Mouse (Mus musculus) brown adipose tissue, adult 24 weeks (tissue): Measurements from ENCODE around the gene Fam205a3. TPM values are rescaled to one million over a fixed set of nuclear protein-coding genes. Genes with fewer than 3 reads are reported as not detected.
"Not testable (repeated sequence)": the region's sequence is repeated elsewhere in the genome, so short reads cannot be mapped to it uniquely, and the experiment has no call there.

Experiments
- H3K27ac ChIP-seq: fragments of 200-500 bp; replicated peaks from 2 replicates; pipeline ENCODE4 v1.5.1; 2012; ENCODE audit warnings: low read depth, mild to moderate bottlenecking, low read length
- H3K4me1 ChIP-seq: fragments of 200-500 bp; 2 replicates; pipeline ENCODE4 v1.6.1; 2012; ENCODE audit warnings: low read length, mixed read lengths; ENCODE audit not compliant: control insufficient read depth, insufficient read depth, insufficient read length
- H3K4me3 ChIP-seq: fragments of 200-500 bp; 2 replicates; pipeline ENCODE4 v1.5.1; 2012; ENCODE audit warnings: low read depth, mild to moderate bottlenecking, low read length, moderate library complexity; ENCODE audit not compliant: insufficient read depth
- polyA plus RNA-seq: library from polyadenylated mRNA; stranded (reverse); fragments of >200 nt; gene quantifications from 2 replicates; pipeline ENCODE4 v1.2.4, GENCODE M21; 2012; ENCODE audit not compliant: missing spikeins, insufficient read depth, insufficient read length

Gene Fam205a3
- not detected in 2 replicates for polyA plus RNA-seq

DNA sequence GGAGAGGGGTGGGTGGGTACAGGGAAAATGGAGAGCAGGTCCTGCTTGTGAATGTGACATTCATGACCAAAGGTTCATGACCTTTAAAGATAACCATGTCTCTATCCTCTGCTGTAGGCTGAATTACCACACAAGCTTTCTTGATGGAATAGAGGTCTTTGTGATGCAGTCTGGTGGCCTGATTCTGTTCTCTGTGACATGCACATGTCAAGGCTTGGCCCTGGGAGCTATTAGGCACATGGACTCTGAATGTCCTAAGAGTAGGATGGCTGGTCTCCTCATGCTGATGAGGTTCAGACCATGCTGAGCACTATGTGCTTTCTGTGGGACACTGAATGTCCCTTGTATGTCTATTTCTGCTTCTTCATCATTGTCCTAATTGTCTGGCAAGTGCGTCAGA is at the start of gene Fam205a3:
TSS of gene Fam205a3 (plus strand) at position 301 of the 400 bp plus-strand sequence.
- H3K4me1 ChIP-seq, H3K4me3 ChIP-seq, H3K27ac ChIP-seq: not testable (repeated sequence)

DNA sequence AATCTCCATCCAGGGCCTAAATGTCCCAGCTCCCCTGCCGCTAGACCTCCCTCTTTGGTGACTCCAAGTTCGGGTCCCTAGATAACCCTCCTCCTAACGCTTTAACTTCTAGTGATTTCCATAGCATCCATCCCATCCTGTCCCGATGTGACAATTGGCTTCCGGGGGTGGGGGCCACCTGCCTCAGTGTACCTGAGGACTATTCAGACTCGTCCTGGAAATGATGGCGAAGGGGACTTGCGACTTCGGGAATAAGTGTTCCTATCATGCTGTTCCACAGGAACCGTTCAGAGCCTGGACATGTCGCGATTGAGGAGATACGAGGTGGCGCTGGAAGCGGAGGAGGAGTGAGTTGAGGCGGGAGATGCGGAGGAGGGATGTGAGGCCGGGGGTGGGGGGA is 24.2 kb upstream of the Fam205a3 start, which contains the start of gene Gm21953:
TSS of gene Gm21953 (plus strand) at position 301 of the 400 bp plus-strand sequence.
- H3K4me1 ChIP-seq: not testable (repeated sequence)

More for the DNA sequence above, 24.2 kb upstream of the Fam205a3 start, which contains the start of gene Gm21953:
- H3K4me3 ChIP-seq, H3K27ac ChIP-seq: not testable (repeated sequence)

Other genes starting within 250 kb of the Fam205a3 start
- gene Gm3893, start 227.1 kb upstream of the Fam205a3 start, polyA plus RNA-seq: not detected in 2 replicates
- not detected in 2 replicates for gene Gm13304, start 203.5 kb upstream of the Fam205a3 start, polyA plus RNA-seq
- not detected in 2 replicates for gene Gm13306, start 164.9 kb upstream of the Fam205a3 start, polyA plus RNA-seq
- gene Gm13305, start 149.7 kb upstream of the Fam205a3 start, polyA plus RNA-seq: not detected in 2 replicates
- 0.55 TPM in 1 of 2 replicates, not detected in the other for gene Gm10600, start 77.7 kb upstream of the Fam205a3 start, polyA plus RNA-seq
- gene Ccl21b, start 62.6 kb upstream of the Fam205a3 start, polyA plus RNA-seq: not detected in 2 replicates
- gene Gm21953, start 24.1 kb upstream of the Fam205a3 start, polyA plus RNA-seq: not detected in 2 replicates
- not detected in 2 replicates for gene Gm21586, start 121.0 kb downstream of the Fam205a3 start, polyA plus RNA-seq
- not detected in 2 replicates for gene Gm2163, start 148.4 kb downstream of the Fam205a3 start, polyA plus RNA-seq
- gene Fam205a2, start 209.8 kb downstream of the Fam205a3 start, polyA plus RNA-seq: not detected in 2 replicates